Mouse (Mus musculus): ENCODE results near the gene Asic2.
"Not testable (repeated sequence)": the region's sequence is repeated elsewhere in the genome, so short reads cannot be mapped to it uniquely, and the experiment has no call there.

Gene Asic2

GRCm38 (mm10) chr11:81283185-81283584, 685.1 kb downstream of the Asic2 start:
- DNase-seq, result no peak

GRCm38 (mm10) chr11:81280070-81280469, 688.2 kb downstream of the Asic2 start:
- DNase-seq, result no peak

GRCm38 (mm10) chr11:81277406-81277805, 690.9 kb downstream of the Asic2 start:
- no peak for DNase-seq

GRCm38 (mm10) chr11:81272677-81273418, 695.4 kb downstream of the Asic2 start:
- DNase-seq, result no peak

- DNase-seq, result no peak
These were observed 696.8 kb downstream of the Asic2 start for GRCm38 (mm10) chr11:81271422-81271821.

GRCm38 (mm10) chr11:81270518-81270917, 697.7 kb downstream of the Asic2 start:
- DNase-seq, result no peak

GRCm38 (mm10) chr11:81263757-81264156, 704.5 kb downstream of the Asic2 start:
- DNase-seq, result no peak

- DNase-seq, result no peak
These were observed 705.1 kb downstream of the Asic2 start for GRCm38 (mm10) chr11:81263193-81263592.

GRCm38 (mm10) chr11:81261259-81261658, 707.0 kb downstream of the Asic2 start:
- DNase-seq, result no peak

GRCm38 (mm10) chr11:81241183-81241582, 727.1 kb downstream of the Asic2 start:
- DNase-seq, result not testable (repeated sequence)

GRCm38 (mm10) chr11:81239966-81240681, 728.1 kb downstream of the Asic2 start:
- peak; percentile 47 to 66 for DNase-seq

- DNase-seq, result no peak
These were observed 729.2 kb downstream of the Asic2 start for GRCm38 (mm10) chr11:81239091-81239490.

GRCm38 (mm10) chr11:81236070-81236469, 732.2 kb downstream of the Asic2 start:
- no peak for DNase-seq

- DNase-seq, result no peak
These were observed 744.9 kb downstream of the Asic2 start for GRCm38 (mm10) chr11:81223361-81223760.

- DNase-seq, result no peak
These were observed 747.5 kb downstream of the Asic2 start for GRCm38 (mm10) chr11:81220786-81221185.

GRCm38 (mm10) chr11:81205471-81205870, 762.8 kb downstream of the Asic2 start:
- DNase-seq, result no peak

- no peak for DNase-seq
These were observed 765.7 kb downstream of the Asic2 start for GRCm38 (mm10) chr11:81202578-81202977.

- peak in 1 of 2 experiments; percentile 2 for DNase-seq
These were observed 774.4 kb downstream of the Asic2 start for GRCm38 (mm10) chr11:81193856-81194255.

GRCm38 (mm10) chr11:81192155-81192554, 776.1 kb downstream of the Asic2 start:
- DNase-seq, result no peak

GRCm38 (mm10) chr11:81189103-81189502, 779.2 kb downstream of the Asic2 start:
- DNase-seq, result no peak

- DNase-seq, result no peak
These were observed 780.4 kb downstream of the Asic2 start for GRCm38 (mm10) chr11:81187851-81188250.

GRCm38 (mm10) chr11:81184721-81185120, 783.5 kb downstream of the Asic2 start:
- DNase-seq, result no peak

GRCm38 (mm10) chr11:81164890-81165289, 803.4 kb downstream of the Asic2 start:
- no peak for DNase-seq

GRCm38 (mm10) chr11:81163056-81163455, 805.2 kb downstream of the Asic2 start:
- DNase-seq, result no peak

Data from kidney, postnatal 25 days (tissue).